Mouse (Mus musculus) MEL (cell line): ENCODE results near the gene Fhl3. TPM values are rescaled to one million over a fixed set of nuclear protein-coding genes. Genes with fewer than 3 reads are reported as not detected.

Experiments
- DNase-seq: peaks from one replicate; pipeline ENCODE4 v3.0.0; 2011; ENCODE audit warnings: low read depth, low spot score
- H3K27ac ChIP-seq: 2 replicates; pipeline ENCODE4 v1.5.1; 2012; ENCODE audit warnings: low read depth, mild to moderate bottlenecking, control low read depth, low read length, moderate library complexity; ENCODE audit not compliant: control insufficient read depth
- H3K27me3 ChIP-seq, 2 experiments: fragments of 150-350 bp in 1 of 2; sonication (generic) in 1 of 2; 2 replicates each; pipeline ENCODE4 v1.6.1; 2012; ENCODE audit warnings: low read length in 2 of 2, mild to moderate bottlenecking in 2 of 2, improper control_type of control experiment in 1 of 2, moderate library complexity in 1 of 2; ENCODE audit not compliant: insufficient read depth in 2 of 2, control insufficient read depth in 1 of 2
- H3K36me3 ChIP-seq, 2 experiments: 2 replicates each; pipeline ENCODE4 v1.6.1; 2012 to 2014; ENCODE audit warnings: low read length in 2 of 2, improper control_type of control experiment in 1 of 2, inconsistent platforms in 1 of 2, mild to moderate bottlenecking in 1 of 2; ENCODE audit not compliant: insufficient read depth in 2 of 2, control insufficient read depth in 1 of 2
- H3K4me1 ChIP-seq, 2 experiments: fragments of 150-350 bp in 1 of 2; sonication (generic) in 1 of 2; 2 replicates each; pipeline ENCODE4 v1.6.1; 2012; ENCODE audit warnings: low read length in 2 of 2, improper control_type of control experiment in 1 of 2, mild to moderate bottlenecking in 1 of 2; ENCODE audit not compliant: insufficient read depth in 2 of 2, control insufficient read depth in 1 of 2
- H3K4me3 ChIP-seq, 2 experiments: fragments of 150-350 bp in 1 of 2; sonication (generic) in 1 of 2; 2 replicates each; pipeline ENCODE4 v1.5.1; 2012; ENCODE audit warnings: low read depth in 2 of 2, low read length in 2 of 2, mild to moderate bottlenecking in 2 of 2, moderate library complexity in 2 of 2, control low read depth in 1 of 2, improper control_type of control experiment in 1 of 2; ENCODE audit not compliant: control insufficient read depth in 1 of 2, insufficient read depth in 1 of 2
- H3K79me2 ChIP-seq: 2 replicates; pipeline ENCODE4 v1.6.1; 2012; ENCODE audit warnings: mild to moderate bottlenecking, low read length, moderate library complexity; ENCODE audit not compliant: control insufficient read depth, poor library complexity, insufficient read depth
- H3K9ac ChIP-seq: 2 replicates; pipeline ENCODE4 v1.6.1; 2012; ENCODE audit warnings: low read depth, mild to moderate bottlenecking, control low read depth, low read length, moderate library complexity; ENCODE audit not compliant: control insufficient read depth, poor library complexity, severe bottlenecking
- H3K9me3 ChIP-seq: fragments of 150-350 bp; sonication (generic); replicated peaks from 2 replicates; pipeline ENCODE4 v1.6.1; 2012; ENCODE audit warnings: mild to moderate bottlenecking, low read length, improper control_type of control experiment, moderate library complexity; ENCODE audit not compliant: insufficient read depth
- CHD1 ChIP-seq: IDR thresholded peaks from 2 replicates; pipeline ENCODE4 v1.6.1; 2012; ENCODE audit warnings: low read depth, mild to moderate bottlenecking, inconsistent platforms, low read length, improper control_type of control experiment
- CHD2 ChIP-seq: IDR thresholded peaks from 2 replicates; pipeline ENCODE4 v1.6.1; 2011; ENCODE audit warnings: low read length, improper control_type of control experiment
- CTCF ChIP-seq, 3 experiments: IDR thresholded peaks in 2 of 3; conservative IDR thresholded peaks in 1 of 3; 2 replicates each; pipeline ENCODE4 v1.5.1; 2011 to 2012; ENCODE audit warnings: low read length in 3 of 3, low read depth in 2 of 3, mild to moderate bottlenecking in 2 of 3, improper control_type of control experiment in 1 of 3, inconsistent platforms in 1 of 3, mixed read lengths in 1 of 3, moderate library complexity in 1 of 3; ENCODE audit not compliant: control insufficient read depth in 1 of 3, insufficient read depth in 1 of 3, poor library complexity in 1 of 3, severe bottlenecking in 1 of 3
- ETS1 ChIP-seq: IDR thresholded peaks from 2 replicates; pipeline ENCODE4 v1.6.1; 2012; ENCODE audit warnings: low read depth, mild to moderate bottlenecking, inconsistent platforms, low read length, improper control_type of control experiment, moderate library complexity
- JUND ChIP-seq: IDR thresholded peaks from 2 replicates; pipeline ENCODE4 v1.6.1; 2011; ENCODE audit warnings: low read depth, mild to moderate bottlenecking, improper control_type of control experiment, low read length
- KAT2A ChIP-seq: conservative IDR thresholded peaks from 2 replicates; pipeline ENCODE4 v1.6.1; 2012; ENCODE audit warnings: low read depth, low read length, improper control_type of control experiment, inconsistent platforms
- MAFK ChIP-seq: IDR thresholded peaks from 2 replicates; pipeline ENCODE4 v1.6.1; 2011; ENCODE audit warnings: low read depth, mild to moderate bottlenecking, low read length, improper control_type of control experiment, borderline replicate concordance
- MAX ChIP-seq: IDR thresholded peaks from 2 replicates; pipeline ENCODE4 v1.6.1; 2011; ENCODE audit warnings: low read length, improper control_type of control experiment
- MAZ ChIP-seq: IDR thresholded peaks from 2 replicates; pipeline ENCODE4 v1.6.1; 2012; ENCODE audit warnings: low read depth, mild to moderate bottlenecking, inconsistent platforms, low read length, improper control_type of control experiment
- MYC ChIP-seq: IDR thresholded peaks from 2 replicates; pipeline ENCODE4 v1.6.1; 2011; ENCODE audit warnings: low read depth, mild to moderate bottlenecking, low read length, improper control_type of control experiment, moderate library complexity
- NRF1 ChIP-seq: IDR thresholded peaks from 2 replicates; pipeline ENCODE4 v1.6.1; 2014; ENCODE audit warnings: low read depth, mild to moderate bottlenecking, inconsistent platforms, low read length, improper control_type of control experiment, moderate library complexity; ENCODE audit not compliant: poor library complexity, insufficient read depth, severe bottlenecking
- POLR2A ChIP-seq, 2 experiments: IDR thresholded peaks; 2 replicates each; pipeline ENCODE4 v1.6.1; 2011 to 2012; ENCODE audit warnings: low read length in 2 of 2, mild to moderate bottlenecking in 2 of 2, control low read depth in 1 of 2, improper control_type of control experiment in 1 of 2, low read depth in 1 of 2, moderate library complexity in 1 of 2; ENCODE audit not compliant: control insufficient read depth in 1 of 2, insufficient read depth in 1 of 2, poor library complexity in 1 of 2
- RAD21 ChIP-seq: IDR thresholded peaks from 2 replicates; pipeline ENCODE4 v1.6.1; 2011; ENCODE audit warnings: mild to moderate bottlenecking, low read depth, low read length, improper control_type of control experiment
- SMC3 ChIP-seq: IDR thresholded peaks from 2 replicates; pipeline ENCODE4 v1.6.1; 2011; ENCODE audit warnings: low read depth, low read length, improper control_type of control experiment
- TAL1 ChIP-seq: IDR thresholded peaks from 2 replicates; pipeline ENCODE4 v1.6.1; 2012; ENCODE audit warnings: mild to moderate bottlenecking, inconsistent platforms, low read length, moderate library complexity, mixed read lengths
- TCF12 ChIP-seq: IDR thresholded peaks from 2 replicates; pipeline ENCODE4 v1.6.1; 2014; ENCODE audit warnings: low read depth, mild to moderate bottlenecking, inconsistent platforms, low read length, improper control_type of control experiment, moderate library complexity
- USF1 ChIP-seq: IDR thresholded peaks from 2 replicates; pipeline ENCODE4 v1.6.1; 2014; ENCODE audit warnings: low read depth, mild to moderate bottlenecking, inconsistent platforms, low read length, improper control_type of control experiment, moderate library complexity
- ZC3H11A ChIP-seq: IDR thresholded peaks from 2 replicates; pipeline ENCODE4 v1.6.1; 2012; ENCODE audit warnings: low read depth, mild to moderate bottlenecking, inconsistent platforms, low read length, improper control_type of control experiment
- ZMIZ1 ChIP-seq: IDR thresholded peaks from 2 replicates; pipeline ENCODE4 v1.6.1; 2012; ENCODE audit warnings: low read depth, mild to moderate bottlenecking, inconsistent platforms, low read length, improper control_type of control experiment, moderate library complexity
- ZNF384 ChIP-seq: IDR thresholded peaks from 2 replicates; pipeline ENCODE4 v1.6.1; 2012; ENCODE audit warnings: low read depth, mild to moderate bottlenecking, inconsistent platforms, low read length, improper control_type of control experiment
- polyA plus RNA-seq, 2 experiments: library from polyadenylated mRNA; stranded (reverse) in 1 of 2; unstranded in 1 of 2; fragments of >175 nt in 1 of 2; fragments of >200 nt in 1 of 2; gene quantifications; 2 replicates each; pipeline versions ENCODE4 v1.2.1 to v1.2.4; 2012; ENCODE audit warnings: low replicate concordance in 2 of 2, low read depth in 1 of 2; ENCODE audit not compliant: insufficient read length in 2 of 2, insufficient read depth in 1 of 2, missing spikeins in 1 of 2
- total RNA-seq: library from RNA; depleted of rRNA; stranded (reverse); fragments of 300-350 nt; gene quantifications from 2 replicates; pipeline ENCODE4 v1.2.3, GENCODE M21; 2012

The Fhl3 gene
- total and polyA plus RNA-seq, 3 experiments: 5.6 to 13.8 TPM; not detected in 1

- TF ChIP-seq USF1: no peak
- no peak for TF ChIP-seq ZNF384
- no peak for TF ChIP-seq MAX
- TF ChIP-seq NRF1: no peak
- TF ChIP-seq CTCF (IDR thresholded peaks at IDR 0.05 in 2 of 3, conservative IDR thresholded peaks at IDR 0.05 in 1 of 3; ENCODE audit: control insufficient read depth in 1 of 3, insufficient read depth in 1 of 3, low read depth in 2 of 3, low read length in 3 of 3, poor library complexity in 1 of 3, severe bottlenecking in 1 of 3): no peak
- no peak for TF ChIP-seq KAT2A
- TF ChIP-seq ETS1: no peak
- TF ChIP-seq RAD21: no peak
- no peak for TF ChIP-seq MAFK
- TF ChIP-seq MAZ: no peak
- no peak for TF ChIP-seq JUND
- TF ChIP-seq ZMIZ1: no peak
- TF ChIP-seq CHD1: no peak
- TF ChIP-seq ZC3H11A: no peak
- no peak for TF ChIP-seq MYC
- TF ChIP-seq POLR2A (IDR thresholded peaks at IDR 0.05; ENCODE audit: control insufficient read depth in 1 of 2, insufficient read depth in 1 of 2, low read depth in 1 of 2, low read length in 2 of 2, poor library complexity in 1 of 2): no peak
- TF ChIP-seq TAL1: no peak
- TF ChIP-seq, all 39 proteins: peak for 0
- H3K27ac ChIP-seq: no peak overlapping the region
- no peak overlapping the region for H3K9ac ChIP-seq
- peaks cover 2 to 33% of the 10 kb centered on the region in 2 experiments for H3K36me3 ChIP-seq
- H3K27me3 ChIP-seq: no peaks in the 10 kb centered on the region
- no peak for DNase-seq
- no peak overlapping the region for H3K4me3 ChIP-seq
- no peaks in the 10 kb centered on the region for H3K4me1 ChIP-seq
- H3K79me2 ChIP-seq: peaks cover 8% of the 10 kb centered on the region
- no peaks in the 10 kb centered on the region for H3K9me3 ChIP-seq
These were observed 17.0 kb upstream of the Fhl3 start for GRCm38 (mm10) chr4:124683474-124683873.

GRCm38 (mm10) chr4:124685004-124685403, 15.5 kb upstream of the Fhl3 start:
- Histone ChIP-seq H3K4me3 (no peak overlapping the region), H3K4me1 (no peaks in the 10 kb centered on the region), H3K9ac (no peak overlapping the region)
- peak; percentile 33 for TF ChIP-seq SMC3
- TF ChIP-seq CHD2: no peak
- no peak for TF ChIP-seq CHD1
- TF ChIP-seq TCF12: no peak
- peak; percentile 22 to 46 (median 31); a peak in 5 of 6 replicates for TF ChIP-seq CTCF (IDR thresholded peaks at IDR 0.05 in 2 of 3, conservative IDR thresholded peaks at IDR 0.05 in 1 of 3; ENCODE audit: control insufficient read depth in 1 of 3, insufficient read depth in 1 of 3, low read depth in 2 of 3, low read length in 3 of 3, poor library complexity in 1 of 3, severe bottlenecking in 1 of 3)
- peak; percentile 22 for TF ChIP-seq RAD21
- TF ChIP-seq, all 39 proteins: peak for 3
- peaks cover 4 to 33% of the 10 kb centered on the region in 2 experiments for H3K36me3 ChIP-seq
- peaks cover 16% of the 10 kb centered on the region for H3K79me2 ChIP-seq
- no peaks in the 10 kb centered on the region for H3K27me3 ChIP-seq
- DNase-seq: peak; percentile 44
- no peak overlapping the region for H3K27ac ChIP-seq
- H3K9me3 ChIP-seq: no peaks in the 10 kb centered on the region
